Mouse (Mus musculus): ENCODE results near the gene Zfp423.
A peak's percentile ranks its signal among the peaks of the same experiment; 100 is the strongest.

Gene Zfp423

DNA sequence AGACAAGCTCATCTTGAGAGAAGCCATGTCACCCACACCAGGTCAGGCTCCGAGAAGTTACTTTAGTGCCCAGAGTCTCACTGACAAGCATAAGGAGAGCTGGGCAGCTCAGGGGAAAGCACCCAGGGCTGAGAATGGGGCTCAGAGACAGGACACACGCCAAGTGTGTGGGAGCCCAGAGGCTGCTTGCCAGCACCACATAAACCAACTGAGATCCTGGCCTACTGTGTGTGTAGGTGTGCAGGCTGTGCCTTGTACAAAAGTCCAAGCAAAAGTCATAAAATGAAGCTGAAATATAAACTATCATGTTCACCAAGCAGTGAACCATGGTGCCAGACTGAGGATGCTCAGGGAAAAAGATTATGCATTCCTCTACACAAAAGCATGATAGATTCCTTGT lies 50.5 kb downstream of the Zfp423 start:
- no peak for DNase-seq (ENCODE audit: inconsistent age in 2 of 2, low spot score in 1 of 2)

DNA sequence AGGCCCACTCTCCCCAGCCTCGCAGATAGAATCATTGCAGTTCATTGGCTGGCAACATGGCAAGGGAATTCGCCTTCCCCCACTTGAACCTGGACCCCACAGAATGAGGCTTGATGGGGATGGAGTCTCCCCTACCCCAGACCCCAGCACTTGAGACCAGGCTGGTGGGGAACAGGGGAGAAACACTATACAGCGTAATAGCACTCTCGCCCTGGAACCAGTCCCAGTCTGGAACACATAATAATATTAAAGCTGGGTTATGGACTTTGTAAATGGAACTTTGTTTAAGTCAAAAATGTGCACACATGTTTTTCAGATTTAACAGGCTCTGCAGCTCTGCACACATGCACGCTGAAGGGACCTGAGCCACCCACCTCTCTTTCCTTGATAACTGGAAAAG lies 54.0 kb downstream of the Zfp423 start:
- DNase-seq (ENCODE audit: inconsistent age in 2 of 2, low spot score in 1 of 2) = no peak

DNA sequence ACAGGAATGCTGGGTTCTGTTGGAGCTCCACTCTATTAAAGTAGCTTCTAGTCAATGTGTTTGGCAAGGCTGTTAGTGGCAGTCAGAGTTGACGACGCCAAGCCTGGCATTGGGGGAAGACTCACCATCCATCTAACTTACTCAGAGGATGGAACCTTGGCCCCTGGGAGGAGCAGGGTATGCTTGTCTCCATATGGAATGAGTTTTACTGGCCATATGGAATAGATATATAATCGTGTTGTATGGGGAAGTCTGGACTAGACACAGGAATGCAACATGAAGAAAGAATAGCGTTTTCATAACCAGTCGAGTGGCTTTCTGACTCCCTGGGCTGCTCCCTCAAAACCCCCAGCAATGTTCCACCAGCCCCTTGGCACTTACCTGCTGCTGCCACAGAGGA lies 55.3 kb downstream of the Zfp423 start:
- no peak for DNase-seq (ENCODE audit: inconsistent age in 2 of 2, low spot score in 1 of 2)

DNA sequence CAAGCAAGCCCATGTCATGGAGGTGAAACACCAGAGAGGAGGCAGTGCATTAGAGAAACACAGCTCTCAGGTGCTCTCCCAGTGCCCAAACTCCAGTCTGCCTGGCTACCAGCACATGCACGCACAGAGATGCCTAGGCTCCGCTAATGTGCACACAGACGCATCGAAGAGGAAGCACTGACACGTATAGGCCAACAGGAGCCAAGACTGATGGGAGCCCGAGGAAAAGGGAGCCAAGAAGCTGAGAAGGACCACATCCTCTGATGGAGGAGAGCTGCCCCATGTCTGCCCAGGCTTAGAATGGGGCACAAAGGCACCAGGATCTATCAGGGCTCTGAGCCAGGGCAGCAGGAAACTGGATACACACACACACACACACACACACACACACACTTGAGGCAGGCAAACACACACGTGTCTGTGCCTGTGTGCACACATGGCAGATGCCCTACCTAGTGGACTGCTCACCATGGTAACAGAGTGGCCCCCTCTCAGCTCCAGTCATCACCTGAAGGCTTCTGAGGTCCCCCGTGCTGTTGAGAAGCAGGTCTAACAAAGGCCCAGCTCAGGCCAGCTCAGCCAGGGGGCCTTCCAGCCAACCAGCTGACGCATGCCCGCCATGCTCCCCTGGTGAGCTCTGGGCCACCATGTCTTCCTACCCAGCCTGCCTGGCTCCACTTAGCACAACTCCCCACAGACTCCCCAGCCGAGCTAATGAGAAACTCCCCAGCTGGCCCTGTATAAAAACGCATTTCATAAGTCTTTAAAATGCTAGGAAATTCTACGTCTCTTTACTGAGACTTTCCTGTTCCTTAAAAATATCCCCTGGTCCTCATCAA lies 64.0 kb downstream of the Zfp423 start:
- no peak for DNase-seq (ENCODE audit: inconsistent age in 2 of 2, low spot score in 1 of 2)

DNA sequence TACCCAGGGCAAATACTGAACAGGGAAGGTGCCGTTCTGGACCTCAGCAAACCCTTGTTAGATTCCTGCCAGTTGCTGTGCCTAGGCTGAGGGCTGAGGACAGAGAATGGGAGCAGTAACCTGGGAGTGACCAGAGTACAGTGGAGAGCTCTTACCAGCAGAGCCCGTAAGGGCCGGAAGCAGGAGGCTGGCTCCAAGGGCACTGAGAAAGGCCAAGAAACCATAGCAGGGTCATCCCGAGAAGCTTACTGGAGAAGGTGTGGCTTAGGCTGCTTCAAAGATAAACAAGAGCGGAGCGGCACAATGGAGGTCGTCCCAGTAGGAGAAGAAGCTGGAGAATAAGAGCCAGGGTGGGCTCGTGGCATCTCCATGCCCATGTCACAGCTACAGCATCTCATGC lies 65.1 kb downstream of the Zfp423 start:
- DNase-seq (ENCODE audit: inconsistent age in 2 of 2, low spot score in 1 of 2) = peak; percentile 59 to 73

DNA sequence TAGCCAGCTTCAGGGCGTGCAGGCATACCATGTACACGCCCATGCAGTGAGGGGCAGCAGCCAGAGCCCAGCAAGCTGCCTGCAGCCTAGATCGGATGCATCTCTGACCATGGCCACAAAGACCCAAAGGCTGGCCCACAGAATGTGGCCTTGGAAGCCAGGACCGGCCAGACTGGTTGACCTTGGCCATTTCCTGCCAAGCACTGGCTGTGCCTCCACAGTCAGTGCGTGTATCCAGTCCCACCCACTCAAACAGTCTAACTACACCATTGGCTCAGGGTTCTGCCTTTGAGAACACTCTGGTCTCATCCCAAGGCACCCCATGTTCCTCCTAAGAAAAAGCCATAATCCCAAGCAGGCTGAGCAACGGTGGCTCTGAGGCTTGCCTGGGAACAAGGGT lies 65.8 kb downstream of the Zfp423 start:
- peak; percentile 59 to 79 for DNase-seq (ENCODE audit: inconsistent age in 2 of 2, low spot score in 1 of 2)

DNA sequence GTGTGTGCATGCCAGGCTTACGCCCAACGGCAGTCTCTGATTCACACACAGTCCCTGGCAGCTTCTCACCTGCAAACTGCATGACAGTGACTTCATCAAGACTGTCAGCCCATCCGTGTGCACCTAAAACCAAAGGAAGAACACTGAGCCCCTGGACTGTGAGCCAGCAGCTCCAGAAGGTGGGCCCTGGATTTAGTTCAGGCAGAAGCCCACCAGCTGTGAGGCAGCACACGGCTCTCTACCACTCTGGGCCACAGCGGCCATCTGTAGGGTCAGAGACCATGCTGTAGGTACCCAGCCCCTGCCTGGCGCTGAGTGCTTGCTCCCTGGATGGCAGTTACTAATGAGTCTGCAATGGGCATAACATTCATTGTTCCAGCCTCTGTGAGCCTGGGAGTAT lies 66.5 kb downstream of the Zfp423 start:
- no peak for DNase-seq (ENCODE audit: inconsistent age in 2 of 2, low spot score in 1 of 2)

DNA sequence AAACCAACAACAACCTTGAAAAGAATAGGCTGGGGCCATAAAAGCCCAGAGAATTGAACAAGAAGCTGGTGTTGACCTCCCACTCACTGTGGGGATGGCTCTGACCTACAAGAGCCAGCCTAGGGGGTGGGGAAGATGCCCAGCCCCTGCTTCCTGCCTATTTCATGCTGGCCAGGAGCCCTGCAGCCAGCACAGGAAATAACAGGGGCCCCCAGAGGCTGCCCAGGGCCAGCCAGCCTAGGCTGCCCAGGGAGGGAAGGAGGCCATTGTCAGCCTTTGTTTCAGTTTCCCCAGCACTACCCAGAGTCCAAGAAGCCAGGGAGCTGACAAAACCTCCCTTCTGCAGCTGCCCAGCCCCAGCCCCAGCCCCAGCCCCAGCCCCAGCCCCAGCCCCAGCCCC lies 67.5 kb downstream of the Zfp423 start:
- DNase-seq (ENCODE audit: inconsistent age in 2 of 2, low spot score in 1 of 2) = peak; percentile 26 to 47

DNA sequence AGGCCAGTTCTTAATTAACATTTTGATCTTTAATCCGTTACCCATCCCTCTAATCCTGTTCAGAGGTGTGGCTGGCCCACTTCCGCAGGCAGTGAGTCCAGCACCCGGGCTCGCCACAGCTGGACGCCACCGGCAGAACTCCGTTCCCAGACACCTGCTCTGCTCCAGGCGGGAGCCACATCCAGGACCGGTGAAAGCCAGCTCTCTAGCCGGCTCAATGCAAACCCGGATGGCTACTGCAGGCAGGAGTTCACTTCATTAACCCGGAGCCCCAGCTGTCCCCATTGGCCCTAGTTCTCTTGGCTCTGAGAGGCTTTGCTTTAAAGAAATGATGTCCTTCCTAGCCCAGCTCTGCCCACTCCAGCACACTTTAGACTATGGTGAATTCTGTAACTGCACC lies 71.4 kb downstream of the Zfp423 start:
- DNase-seq (ENCODE audit: inconsistent age in 2 of 2, low spot score in 1 of 2) = no peak

DNA sequence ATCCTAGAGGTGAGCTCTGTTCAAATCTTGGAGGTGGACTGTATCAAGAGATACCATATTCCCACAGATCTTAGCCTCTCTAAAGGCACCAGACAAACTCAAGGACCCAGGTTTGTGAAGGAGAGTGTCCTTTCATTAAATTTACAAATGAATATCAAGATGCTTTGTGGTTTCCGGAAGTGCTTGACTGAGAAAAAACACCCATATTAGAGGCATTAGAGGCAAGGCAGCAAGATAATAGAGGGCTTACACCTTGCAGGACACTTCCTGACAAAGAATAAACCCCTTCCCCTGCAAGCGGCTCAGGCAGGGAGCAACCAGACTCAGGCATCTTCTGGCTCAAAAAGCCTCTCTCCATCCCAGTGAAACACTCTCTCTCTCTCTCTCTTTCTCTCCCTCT lies 78.3 kb downstream of the Zfp423 start:
- DNase-seq (ENCODE audit: inconsistent age in 2 of 2, low spot score in 1 of 2) = no peak

DNA sequence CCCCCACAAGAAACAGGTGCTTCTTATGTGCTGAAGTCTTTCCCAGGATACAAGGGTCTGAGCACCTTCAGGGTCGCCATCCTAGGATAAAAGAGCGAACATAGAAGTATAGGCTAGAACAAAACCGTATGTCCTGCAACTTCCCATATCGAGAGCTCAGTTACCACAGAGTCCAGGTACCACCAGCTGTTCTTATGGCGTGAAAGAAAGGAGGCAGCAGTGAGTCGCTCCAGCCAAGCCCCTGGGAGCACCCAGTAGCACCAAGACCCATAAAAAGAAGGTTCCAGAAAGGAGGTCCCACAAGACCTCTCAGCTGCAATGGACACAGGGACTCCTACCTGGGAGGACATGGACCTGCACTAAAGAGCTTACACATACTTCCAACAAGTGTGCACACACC lies 83.5 kb downstream of the Zfp423 start:
- DNase-seq (ENCODE audit: inconsistent age in 2 of 2, low spot score in 1 of 2) = no peak

DNA sequence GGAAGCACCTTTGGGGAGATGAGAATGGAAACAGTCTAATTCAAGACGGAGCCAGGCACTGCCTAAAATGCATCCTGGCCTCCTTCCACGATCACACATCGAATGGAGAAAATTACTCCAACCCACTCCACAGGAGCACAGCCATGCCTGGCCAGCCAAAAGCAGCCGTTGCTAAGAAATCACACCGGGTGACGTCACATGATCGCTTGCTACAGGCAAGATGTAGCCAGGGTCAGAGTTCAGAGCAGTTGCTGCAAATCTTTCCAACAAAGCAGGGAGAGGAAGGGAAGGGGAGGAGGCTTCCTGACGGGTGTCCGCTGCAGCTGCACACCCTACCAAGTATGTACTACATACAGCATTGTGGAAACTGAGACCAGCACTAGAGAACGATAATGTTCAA lies 83.9 kb downstream of the Zfp423 start:
- peak; percentile 30 to 63 for DNase-seq (ENCODE audit: inconsistent age in 2 of 2, low spot score in 1 of 2)

DNA sequence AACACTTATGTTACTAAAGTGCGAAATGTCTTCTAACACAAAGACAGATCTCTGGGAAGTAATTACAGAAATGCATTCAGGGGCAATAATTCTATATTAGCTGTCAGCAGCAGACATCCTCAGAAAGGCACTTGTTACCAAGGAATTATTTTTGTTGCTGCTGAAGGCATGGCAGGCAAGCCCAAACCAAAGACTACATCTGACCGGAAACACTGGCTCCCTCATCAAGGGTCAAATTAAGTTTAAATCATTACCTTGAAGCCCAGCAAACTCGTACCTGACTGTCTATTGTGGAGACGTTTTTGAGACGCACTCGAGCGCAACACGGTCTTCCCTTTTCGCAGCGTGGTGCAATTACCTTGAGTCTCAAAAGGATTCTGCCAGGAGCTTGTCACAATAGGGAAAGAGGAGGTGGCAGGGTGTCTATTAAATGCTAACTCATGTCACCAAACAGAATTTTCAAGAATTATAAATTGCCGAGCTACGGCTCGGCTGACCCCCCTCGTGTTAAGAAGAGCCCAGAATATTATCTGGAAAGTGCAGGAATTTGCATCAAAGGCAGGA lies 86.3 kb downstream of the Zfp423 start:
- no peak for DNase-seq (ENCODE audit: inconsistent age in 2 of 2, low spot score in 1 of 2)

DNA sequence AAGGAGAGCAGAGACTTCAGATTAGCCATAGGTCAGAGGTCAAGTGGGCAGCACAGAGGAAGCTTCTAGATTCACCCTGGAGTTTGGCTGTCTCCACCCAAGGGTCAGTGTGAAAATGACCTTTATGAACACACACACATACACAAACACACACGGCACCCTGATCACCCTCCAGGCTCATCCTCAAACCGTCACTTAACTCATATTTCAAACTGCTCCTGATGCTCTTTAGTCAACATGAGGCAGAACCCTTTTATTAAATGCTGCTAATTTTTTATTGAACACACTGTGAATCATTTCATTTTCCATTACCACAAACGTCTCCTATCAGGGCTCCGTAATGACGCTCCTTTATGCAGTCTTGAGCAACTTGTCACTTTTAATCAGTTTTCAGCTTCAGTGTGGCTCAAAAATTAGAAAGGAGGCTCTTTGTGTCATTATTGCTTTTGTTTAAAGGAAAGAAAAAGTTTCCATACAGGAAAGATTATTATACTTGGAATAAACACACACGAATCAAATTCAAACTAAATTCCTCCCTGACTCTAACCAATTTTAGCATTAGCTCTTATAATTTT lies 87.0 kb downstream of the Zfp423 start:
- no peak for DNase-seq (ENCODE audit: inconsistent age in 2 of 2, low spot score in 1 of 2)

DNA sequence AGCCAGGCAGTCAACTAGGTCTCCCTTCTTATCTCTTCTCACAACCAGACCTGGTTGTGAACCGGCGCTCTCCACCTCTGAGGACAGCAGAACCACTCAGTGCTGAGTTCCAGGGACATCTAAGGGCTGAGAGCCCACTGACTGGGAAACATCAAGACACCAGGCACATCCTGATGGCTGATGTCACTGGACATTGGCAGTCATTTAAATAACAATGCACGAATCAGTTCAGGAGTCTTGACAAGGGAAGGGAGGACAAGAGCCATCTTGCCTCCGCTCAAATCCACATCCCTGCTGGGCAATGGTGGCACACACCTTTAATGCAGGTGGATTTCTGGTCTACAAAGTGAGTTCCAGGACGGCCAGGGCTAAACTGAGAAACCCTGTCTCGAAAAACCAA lies 92.8 kb downstream of the Zfp423 start:
- no peak for DNase-seq (ENCODE audit: inconsistent age in 2 of 2, low spot score in 1 of 2)

DNA sequence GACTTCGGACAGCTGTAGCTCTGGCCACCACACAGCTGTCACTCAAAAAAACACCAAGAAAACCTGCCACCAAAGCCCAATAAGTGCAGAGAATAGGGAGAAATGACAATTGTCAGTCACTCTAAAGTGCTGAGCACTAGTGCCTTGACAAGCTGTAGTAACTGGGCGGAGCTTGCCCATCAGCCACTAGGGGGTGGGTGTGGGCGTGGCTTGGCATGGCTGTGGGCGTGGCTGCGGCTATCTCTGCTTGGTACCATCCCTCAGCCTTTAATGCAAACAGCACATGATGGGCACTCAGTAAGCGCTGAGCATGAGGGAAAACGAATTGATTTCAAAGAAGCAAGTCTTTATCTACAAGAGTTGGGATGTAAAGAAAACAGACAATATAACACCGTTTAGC lies 95.2 kb downstream of the Zfp423 start:
- peak in 1 of 2 experiments; percentile 37 for DNase-seq (ENCODE audit: inconsistent age in 2 of 2, low spot score in 1 of 2)

DNA sequence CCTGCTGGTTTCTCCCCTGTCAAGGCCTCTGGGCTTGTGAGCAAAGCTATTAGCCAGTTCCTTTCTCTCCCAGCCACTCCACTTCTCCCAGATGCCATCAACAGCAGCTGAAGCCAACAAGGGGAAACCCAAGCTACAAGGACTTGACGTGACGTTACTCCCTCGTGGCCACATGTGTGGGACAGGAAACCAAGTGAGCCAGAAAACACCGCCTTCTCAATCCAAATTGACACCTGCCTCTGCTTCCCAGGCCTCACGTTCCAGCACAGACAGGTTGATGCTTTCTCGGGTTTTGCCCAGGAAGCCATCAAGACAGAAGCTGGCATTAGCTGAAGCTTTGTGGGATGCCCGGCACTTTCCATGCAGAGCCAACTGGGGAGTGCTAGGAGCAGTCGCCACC lies 96.3 kb downstream of the Zfp423 start:
- DNase-seq (ENCODE audit: inconsistent age in 2 of 2, low spot score in 1 of 2) = no peak

DNA sequence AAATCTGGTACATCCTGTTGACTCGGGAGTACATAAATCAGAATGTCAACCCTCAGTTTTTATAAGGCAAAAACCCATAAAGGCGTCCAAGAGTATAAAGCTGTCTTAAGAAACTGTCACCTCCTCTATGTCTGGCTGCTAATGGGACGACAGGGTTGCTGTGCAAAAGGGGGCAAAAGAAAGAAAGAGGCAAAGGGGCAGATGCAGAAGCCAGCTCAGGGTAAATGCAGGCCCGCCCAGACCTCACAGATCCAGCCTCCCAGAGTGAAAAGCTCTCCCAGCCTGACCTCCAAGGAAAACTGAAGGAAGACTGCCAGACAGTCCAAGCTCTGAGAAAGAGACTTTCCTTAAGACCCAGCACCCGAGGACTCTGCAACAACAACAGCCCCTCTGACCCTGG lies 97.7 kb downstream of the Zfp423 start:
- DNase-seq (ENCODE audit: inconsistent age in 2 of 2, low spot score in 1 of 2) = no peak

DNA sequence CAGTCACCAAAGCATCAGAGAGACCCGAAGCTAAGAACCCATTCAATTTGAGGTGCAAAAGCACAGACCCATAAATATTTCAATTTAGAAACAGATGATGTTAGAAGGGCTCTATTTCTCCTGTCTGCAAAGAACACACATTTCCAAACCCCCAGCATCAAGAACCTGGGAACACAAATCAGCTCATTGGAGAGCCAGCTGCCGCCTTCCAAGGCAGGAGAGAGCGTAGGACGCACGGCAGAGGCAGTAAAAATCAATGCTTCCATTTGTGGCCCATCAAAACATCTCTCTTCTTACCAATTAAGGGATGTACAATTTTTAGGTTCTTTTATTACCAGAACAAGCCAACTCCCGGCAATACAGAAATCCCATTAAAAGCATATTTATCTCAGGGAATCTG lies 98.5 kb downstream of the Zfp423 start:
- DNase-seq (ENCODE audit: inconsistent age in 2 of 2, low spot score in 1 of 2) = no peak

DNA sequence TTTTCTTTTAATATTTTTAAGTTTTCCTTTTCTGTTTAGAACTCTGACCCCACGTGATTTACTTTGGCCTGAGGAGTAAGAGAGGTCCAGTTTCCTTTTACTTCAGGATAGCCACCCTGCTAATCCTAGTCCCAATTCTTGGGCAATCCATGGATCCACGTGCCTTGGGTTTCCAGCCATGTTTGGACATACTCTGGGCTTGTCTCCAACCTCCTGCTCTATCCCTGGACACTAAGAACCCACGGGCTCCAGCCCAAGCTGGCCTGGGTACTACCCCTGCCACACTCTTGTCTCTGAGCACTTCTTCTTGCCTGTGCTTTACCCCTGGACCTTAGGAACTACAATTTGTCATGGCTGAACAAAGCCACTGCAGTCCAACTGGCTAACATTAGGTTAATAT lies 107.5 kb downstream of the Zfp423 start:
- peak in 1 of 2 experiments; percentile 62 for DNase-seq (ENCODE audit: inconsistent age in 2 of 2, low spot score in 1 of 2)

DNA sequence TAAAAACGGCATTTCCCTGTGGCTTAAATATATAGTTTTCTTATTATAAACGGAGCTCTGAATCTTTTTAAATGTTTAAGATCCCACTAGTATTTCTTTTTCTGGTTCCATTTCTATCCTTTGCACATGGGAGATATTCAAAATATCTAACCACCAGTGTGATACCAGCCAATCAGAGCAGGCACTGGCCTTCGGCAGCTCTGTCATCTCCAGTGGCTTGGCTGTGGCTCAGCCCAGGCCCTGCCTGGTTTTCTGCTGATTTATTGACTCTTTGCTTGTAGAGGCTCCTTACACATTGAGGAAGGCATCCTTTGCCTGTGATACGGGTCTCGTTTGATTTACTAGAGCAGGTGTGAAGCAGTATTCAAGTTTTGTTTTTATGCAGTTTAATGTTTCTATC lies 108.0 kb downstream of the Zfp423 start:
- no peak for DNase-seq (ENCODE audit: inconsistent age in 2 of 2, low spot score in 1 of 2)

DNA sequence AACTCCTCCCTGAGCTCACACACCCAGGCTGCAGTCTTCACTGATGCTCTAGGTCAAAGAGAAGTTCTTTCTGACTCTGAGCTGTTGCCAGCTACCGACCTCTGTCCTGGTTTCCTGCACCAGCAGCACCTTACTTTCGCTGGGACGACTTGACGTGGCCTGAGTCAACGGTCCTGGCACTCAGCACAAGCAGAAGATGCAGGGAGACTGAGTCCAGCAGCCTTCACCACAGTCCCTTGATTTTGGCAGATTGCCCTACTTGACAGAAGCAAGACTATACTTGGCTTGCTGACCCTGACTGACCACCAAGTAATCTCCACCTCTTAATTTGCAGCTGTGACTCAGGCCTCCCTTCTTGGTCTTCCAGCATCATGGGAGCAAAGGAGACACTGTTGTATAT lies 110.6 kb downstream of the Zfp423 start:
- DNase-seq (ENCODE audit: inconsistent age in 2 of 2, low spot score in 1 of 2) = no peak

DNA sequence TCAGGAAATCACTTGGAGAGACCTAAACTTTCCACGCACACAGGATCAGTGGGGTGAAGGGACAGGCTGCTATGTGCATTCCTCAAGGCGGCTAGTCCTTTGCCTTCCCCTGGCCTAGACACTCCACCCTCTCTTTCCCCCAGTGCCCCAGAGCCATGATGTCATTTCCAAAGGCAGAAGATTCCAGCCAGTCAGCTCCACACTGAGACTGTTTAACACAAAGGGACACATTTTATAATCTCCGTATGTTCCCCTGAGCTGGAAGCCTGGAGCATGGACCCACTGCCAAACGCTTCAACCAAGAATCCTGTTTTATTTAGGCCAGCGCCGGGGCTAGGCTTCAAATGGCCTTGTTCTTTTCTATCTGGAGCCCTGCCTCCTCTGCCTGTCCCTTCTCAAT lies 111.6 kb downstream of the Zfp423 start:
- no peak for DNase-seq (ENCODE audit: inconsistent age in 2 of 2, low spot score in 1 of 2)
